Mouse (Mus musculus): Measurements from ENCODE around the gene Svs6.
"Not testable (repeated sequence)": the region's sequence is repeated elsewhere in the genome, so short reads cannot be mapped to it uniquely, and the experiment has no call there.

The Svs6 gene

GRCm38 (mm10) chr2:164316451-164316850 lies at the start of gene Svs6:
Gene Svs6, plus strand, starts transcription at chr2:164316751.
- not testable (repeated sequence) for DNase-seq (ENCODE audit: extremely low read depth, low read depth)

GRCm38 (mm10) chr2:164278359-164278758 lies 38.2 kb upstream of the Svs6 start, which contains the start of gene Svs4:
Gene Svs4, minus strand, starts transcription at chr2:164278459.
- no peak for DNase-seq (ENCODE audit: extremely low read depth, low read depth)

- not testable (repeated sequence) for DNase-seq (ENCODE audit: extremely low read depth, low read depth)
Observed at GRCm38 (mm10) chr2:164288968-164289367, 27.6 kb upstream of the Svs6 start, which contains the start of gene Svs3a. Gene Svs3a, plus strand, starts transcription at chr2:164289268.

GRCm38 (mm10) chr2:164312599-164312998 lies 4.0 kb upstream of the Svs6 start:
- DNase-seq (ENCODE audit: extremely low read depth, low read depth): no peak

- DNase-seq (ENCODE audit: extremely low read depth, low read depth): not testable (repeated sequence)
Observed at GRCm38 (mm10) chr2:164315460-164315859, 1.1 kb upstream of the Svs6 start.

- DNase-seq (ENCODE audit: extremely low read depth, low read depth): no peak
Observed at GRCm38 (mm10) chr2:164320983-164321382, 4.4 kb downstream of the Svs6 start.

GRCm38 (mm10) chr2:164332440-164332839 lies 15.9 kb downstream of the Svs6 start, which contains the start of gene Svs5:
Gene Svs5, plus strand, starts transcription at chr2:164332740.
- DNase-seq (ENCODE audit: extremely low read depth, low read depth): not testable (repeated sequence)

- not testable (repeated sequence) for DNase-seq (ENCODE audit: extremely low read depth, low read depth)
Observed at GRCm38 (mm10) chr2:164343732-164344131, 27.2 kb downstream of the Svs6 start.

GRCm38 (mm10) chr2:164347697-164348096 lies 31.1 kb downstream of the Svs6 start:
- not testable (repeated sequence) for DNase-seq (ENCODE audit: extremely low read depth, low read depth)

- peak; percentile 41 for DNase-seq (ENCODE audit: extremely low read depth, low read depth)
Observed at GRCm38 (mm10) chr2:164348980-164349379, 32.4 kb downstream of the Svs6 start.

GRCm38 (mm10) chr2:164352697-164353096 lies 36.1 kb downstream of the Svs6 start:
- no peak for DNase-seq (ENCODE audit: extremely low read depth, low read depth)

GRCm38 (mm10) chr2:164353356-164353755 lies 36.8 kb downstream of the Svs6 start:
- DNase-seq (ENCODE audit: extremely low read depth, low read depth): no peak

- no peak for DNase-seq (ENCODE audit: extremely low read depth, low read depth)
Observed at GRCm38 (mm10) chr2:164356177-164356967, 39.8 kb downstream of the Svs6 start.

- DNase-seq (ENCODE audit: extremely low read depth, low read depth): peak; percentile 7
Observed at GRCm38 (mm10) chr2:164358373-164358772, 41.8 kb downstream of the Svs6 start.

GRCm38 (mm10) chr2:164359031-164359430 lies 42.5 kb downstream of the Svs6 start:
- DNase-seq (ENCODE audit: extremely low read depth, low read depth): no peak

GRCm38 (mm10) chr2:164359668-164360067 lies 43.1 kb downstream of the Svs6 start:
- DNase-seq (ENCODE audit: extremely low read depth, low read depth): no peak

- no peak for DNase-seq (ENCODE audit: extremely low read depth, low read depth)
Observed at GRCm38 (mm10) chr2:164360974-164361657, 44.6 kb downstream of the Svs6 start.

- no peak for DNase-seq (ENCODE audit: extremely low read depth, low read depth)
Observed at GRCm38 (mm10) chr2:164366947-164367346, 50.4 kb downstream of the Svs6 start.

Measured in MEL-GATA-1-ER (cell line).